Mouse (Mus musculus) layer of hippocampus, adult 9-11 months (tissue): ENCODE data around the gene Gm21739.
"Not testable (repeated sequence)": the region's sequence is repeated elsewhere in the genome, so short reads cannot be mapped to it uniquely, and the experiment has no call there.

Experiments used
- DNase-seq: peaks from one replicate; pipeline ENCODE4 v3.0.0; 2022

Gene Gm21739

DNA sequence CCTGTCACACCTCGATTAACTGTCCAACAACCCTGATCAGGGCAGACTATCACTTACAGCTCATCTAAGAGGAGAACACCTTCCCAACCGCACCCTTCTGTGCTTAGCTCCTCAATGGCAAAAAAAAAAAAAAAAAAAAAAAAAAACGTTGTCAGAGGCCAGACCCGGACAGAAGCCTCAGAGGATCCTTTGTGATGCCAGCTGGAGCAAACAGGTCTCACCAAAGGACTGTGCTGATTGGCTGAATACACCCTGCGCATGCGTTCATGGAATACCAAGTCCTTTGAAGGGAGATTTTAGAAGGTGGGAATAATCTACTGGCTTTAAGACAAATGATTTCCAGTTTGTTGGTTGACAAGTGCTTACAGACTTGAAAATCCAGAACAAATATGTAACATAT lies at the start of gene Gm21739:
Gene Gm21739 (minus strand): TSS at position 101 of the 400 bp plus-strand sequence.
- DNase-seq = not testable (repeated sequence)
